Mouse (Mus musculus): ENCODE measurements around the gene Fam234b.

Gene Fam234b

GRCm38 (mm10) chr6:135182925-135183324, 14.9 kb upstream of the Fam234b start:
- DNase-seq (ENCODE audit: low spot score), result no peak

- DNase-seq (ENCODE audit: low spot score), result no peak
Observed at GRCm38 (mm10) chr6:135183961-135184360, 13.8 kb upstream of the Fam234b start.

DNA sequence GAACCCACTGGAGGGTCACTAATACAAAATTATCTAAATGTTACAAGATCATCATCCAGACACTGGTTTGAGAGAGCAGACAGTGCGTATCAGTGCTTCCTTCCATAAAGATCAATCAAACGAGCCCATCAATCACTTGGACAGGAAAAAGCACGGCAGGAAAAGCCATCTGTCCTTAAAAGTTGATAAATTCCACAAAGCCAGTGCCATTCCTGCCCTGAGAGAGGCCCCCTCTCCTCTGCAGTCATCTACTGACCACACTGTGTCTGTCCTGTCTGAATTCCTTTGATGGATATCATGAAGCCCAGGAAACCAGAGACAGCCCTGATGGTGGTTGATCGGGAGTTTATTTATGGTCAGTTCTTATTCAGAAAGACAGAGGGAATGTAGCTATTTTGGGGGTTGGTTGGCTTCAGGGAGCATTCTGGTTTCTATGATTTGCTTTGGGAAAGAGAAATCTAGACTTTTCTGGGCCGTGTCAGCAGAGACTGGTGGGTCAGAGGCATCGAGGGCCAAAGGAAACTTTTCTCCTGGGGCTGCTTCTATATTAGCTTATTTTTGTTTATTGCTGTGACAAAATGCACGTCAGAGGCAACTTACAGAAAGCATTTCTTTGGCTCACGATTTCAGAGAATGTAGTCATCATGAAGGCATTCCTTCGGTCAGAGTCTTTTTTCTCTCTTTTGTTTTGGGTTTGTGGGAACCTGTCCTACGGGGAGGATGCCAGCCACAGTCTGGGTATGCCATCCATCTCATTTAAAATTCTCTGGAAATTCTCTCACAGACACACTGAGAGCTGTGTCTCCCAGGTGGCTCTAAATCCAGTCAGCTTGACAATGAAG, 10.5 kb upstream of the Fam234b start:
- DNase-seq (ENCODE audit: low spot score), result no peak

DNA sequence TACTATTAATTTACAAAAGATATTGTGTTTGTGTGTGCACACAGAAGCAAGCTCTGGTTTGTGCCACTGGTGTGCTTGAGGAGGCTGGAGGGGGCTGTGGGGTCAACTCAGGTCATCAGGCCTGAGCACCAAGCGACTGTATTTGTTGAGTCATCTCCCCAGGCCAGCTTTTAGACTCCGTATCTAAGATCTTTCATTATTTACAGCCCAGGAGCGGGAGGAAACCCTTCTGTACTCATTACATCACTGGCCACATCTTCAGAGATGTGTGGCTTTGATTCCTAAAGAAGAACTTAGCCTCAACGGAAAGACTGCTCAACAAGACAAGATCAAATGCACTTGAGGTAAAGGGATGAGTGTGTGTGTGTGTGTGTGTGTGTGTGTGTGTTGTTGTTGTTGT, 9.1 kb upstream of the Fam234b start:
- no peak for DNase-seq (ENCODE audit: low spot score)

- no peak for DNase-seq (ENCODE audit: low spot score)
Observed at GRCm38 (mm10) chr6:135190122-135190521, 7.7 kb upstream of the Fam234b start.

DNA sequence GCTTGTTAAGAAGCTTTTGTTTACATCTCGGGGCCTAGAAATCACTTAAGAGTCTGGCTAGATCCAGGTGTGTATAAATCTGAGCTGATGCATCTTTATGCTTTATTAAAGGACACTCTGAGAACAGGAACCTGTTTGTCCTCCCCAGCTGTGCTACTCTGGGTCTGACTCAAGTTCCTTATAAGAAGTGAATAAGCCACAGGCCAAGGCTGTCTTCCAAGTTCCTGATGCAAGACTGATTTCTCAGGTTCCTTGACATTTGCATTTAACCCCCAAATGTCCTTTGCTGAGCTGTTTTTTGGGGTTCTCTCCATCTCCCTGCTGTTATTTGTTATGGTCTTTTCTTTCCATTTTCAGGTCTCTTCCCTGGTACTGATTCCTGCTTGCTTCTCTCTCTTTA, 5.9 kb upstream of the Fam234b start:
- no peak for DNase-seq (ENCODE audit: low spot score)

DNA sequence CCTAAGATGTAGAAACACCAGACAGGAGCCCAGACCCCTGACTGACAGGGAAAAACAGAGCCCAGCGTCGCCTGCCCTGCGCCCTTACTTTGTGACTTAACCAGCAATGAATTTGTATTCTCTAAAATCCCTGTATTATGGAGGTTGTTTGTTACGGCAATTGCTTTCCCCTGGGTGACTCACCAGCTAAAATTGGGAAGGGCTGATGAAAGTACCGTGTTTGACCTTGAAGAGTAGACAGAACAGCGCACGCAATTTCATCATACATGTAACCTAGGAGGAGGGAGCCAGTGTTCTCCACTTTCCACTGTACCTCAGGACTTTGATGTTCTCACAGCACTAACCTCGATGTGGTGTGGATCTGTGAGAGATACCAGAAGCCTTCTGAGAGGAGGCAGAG, 4.8 kb upstream of the Fam234b start:
- DNase-seq (ENCODE audit: low spot score), result no peak

- no peak for DNase-seq (ENCODE audit: low spot score)
Observed at GRCm38 (mm10) chr6:135193733-135194132, 4.0 kb upstream of the Fam234b start.

GRCm38 (mm10) chr6:135194907-135195306, 2.9 kb upstream of the Fam234b start:
- no peak for DNase-seq (ENCODE audit: low spot score)

- DNase-seq (ENCODE audit: low spot score), result no peak
Observed at GRCm38 (mm10) chr6:135196707-135197106, 1.1 kb upstream of the Fam234b start.

DNA sequence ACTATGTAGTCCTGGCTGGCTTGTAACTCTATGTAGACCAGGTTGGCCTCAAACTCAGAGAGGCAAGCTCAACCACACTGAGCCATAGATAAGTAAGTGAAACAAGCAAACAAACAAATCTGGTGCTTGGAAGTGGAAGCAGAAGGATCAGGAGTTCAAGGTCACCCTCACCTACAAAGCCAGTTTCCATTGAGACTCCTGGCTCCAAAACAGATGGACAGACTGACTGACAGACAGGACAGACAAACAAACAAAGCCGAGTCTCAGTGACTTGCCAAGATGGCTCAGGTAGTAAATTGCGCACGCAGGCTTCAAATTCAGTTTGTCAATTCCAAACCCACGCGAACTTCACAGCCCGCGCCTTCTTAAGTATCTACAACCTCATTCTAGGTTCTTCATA, 331 bp upstream of the Fam234b start:
- no peak for DNase-seq (ENCODE audit: low spot score)

DNA sequence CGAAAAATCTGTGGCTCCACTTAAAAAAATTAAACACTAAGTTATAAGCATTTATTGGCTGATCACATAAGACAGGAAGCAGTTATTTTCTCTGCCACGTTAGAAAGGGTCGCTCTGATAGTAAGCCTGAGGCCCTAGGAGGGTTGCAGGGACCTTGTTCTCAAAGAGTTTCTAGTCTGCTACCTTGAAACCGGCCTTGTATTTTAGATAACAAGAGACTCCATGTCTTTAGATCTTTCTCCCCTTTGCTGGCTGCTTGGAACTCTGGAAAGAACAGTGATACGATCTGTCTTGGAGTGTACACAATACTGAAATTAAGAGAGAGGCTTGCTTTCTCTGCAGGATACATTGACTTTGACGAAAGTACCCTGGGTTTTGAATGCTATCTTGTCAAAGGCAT, 949 bp downstream of the Fam234b start:
- DNase-seq (ENCODE audit: low spot score), result no peak

DNA sequence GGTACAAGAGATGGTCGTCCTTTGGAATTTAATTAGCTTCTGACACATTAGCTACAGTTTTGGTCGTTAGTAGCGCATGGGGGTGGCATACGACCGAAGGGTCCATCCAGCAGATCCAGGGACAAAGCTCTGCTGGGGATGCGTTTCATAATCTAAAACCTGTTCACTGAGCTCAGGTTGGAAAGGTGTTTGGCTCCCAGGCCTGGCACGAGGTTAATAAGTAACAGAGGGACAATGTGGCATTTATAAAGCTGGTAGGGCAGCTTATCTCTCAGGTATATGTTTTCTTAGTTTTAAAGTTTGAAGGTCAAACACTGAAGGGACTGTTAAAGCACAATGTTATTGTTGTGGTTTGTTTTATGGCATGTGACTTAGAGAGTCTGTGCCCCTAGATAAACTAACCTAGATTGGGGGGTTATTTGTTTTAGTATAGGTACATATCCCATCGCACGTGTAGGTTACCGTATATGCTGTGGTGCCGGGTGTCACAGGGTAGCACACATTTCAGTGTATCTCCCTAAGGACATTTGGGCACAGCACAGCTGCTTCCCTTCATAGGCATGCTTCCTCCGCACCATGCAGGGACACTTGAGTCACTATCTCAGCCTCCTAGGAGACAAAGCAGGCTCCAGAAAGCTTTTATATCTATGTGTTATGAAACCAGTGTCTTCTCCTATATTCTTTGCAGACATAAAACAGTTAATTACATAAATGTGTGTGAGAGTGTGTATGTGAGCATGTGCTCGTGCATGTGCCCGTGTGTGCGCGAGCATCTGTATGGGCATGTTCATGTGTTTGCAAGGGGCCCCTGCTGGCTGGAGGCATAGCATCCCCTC, 2.6 kb downstream of the Fam234b start:
- DNase-seq (ENCODE audit: low spot score), result peak; percentile 52

- no peak for DNase-seq (ENCODE audit: low spot score)
Observed at GRCm38 (mm10) chr6:135202668-135203067, 4.9 kb downstream of the Fam234b start.

DNA sequence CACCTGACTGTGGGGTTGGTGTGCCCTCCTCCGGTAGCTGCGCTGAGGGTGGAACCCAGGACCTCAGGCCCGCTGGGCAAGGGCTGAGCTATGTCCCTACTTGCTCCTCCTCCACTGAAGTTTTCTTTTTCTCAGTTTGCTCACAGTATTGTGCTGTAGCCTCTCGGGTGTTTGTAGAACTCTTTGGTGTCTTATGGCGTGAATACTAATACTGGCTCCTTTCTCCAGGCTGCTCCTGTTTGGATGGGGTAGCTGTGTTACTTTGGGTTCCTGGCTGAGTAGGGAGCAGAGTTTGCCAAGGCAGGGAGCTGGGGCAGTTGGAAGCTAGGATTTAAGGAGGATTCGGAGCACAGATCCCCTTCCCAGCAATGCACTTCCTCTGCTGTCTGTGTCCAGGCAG, 6.0 kb downstream of the Fam234b start:
- no peak for DNase-seq (ENCODE audit: low spot score)

GRCm38 (mm10) chr6:135204869-135205268, 7.1 kb downstream of the Fam234b start:
- DNase-seq (ENCODE audit: low spot score), result no peak

DNA sequence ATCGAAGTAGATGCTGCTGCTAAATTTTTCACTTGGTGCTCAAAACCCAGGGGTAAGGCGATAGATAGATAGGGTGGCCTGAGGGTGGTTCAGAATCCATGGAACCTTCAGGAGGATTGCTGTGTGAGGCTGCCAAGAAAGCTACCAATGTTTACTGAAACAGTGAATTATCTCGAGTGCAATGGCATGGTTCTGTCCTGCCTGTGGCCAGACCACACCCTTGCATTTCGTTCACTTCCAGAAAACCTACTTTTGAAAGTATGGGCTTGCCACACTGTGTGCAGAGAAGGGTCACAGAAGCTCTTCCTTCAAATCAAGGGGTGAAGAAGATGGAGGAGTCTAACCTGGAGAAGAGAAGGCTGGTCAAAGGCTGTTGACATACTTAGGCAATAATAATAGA, 8.0 kb downstream of the Fam234b start:
- no peak for DNase-seq (ENCODE audit: low spot score)

- no peak for DNase-seq (ENCODE audit: low spot score)
Observed at GRCm38 (mm10) chr6:135206909-135207308, 9.1 kb downstream of the Fam234b start.

- no peak for DNase-seq (ENCODE audit: low spot score)
Observed at GRCm38 (mm10) chr6:135211169-135211568, 13.4 kb downstream of the Fam234b start.

GRCm38 (mm10) chr6:135212666-135213065, 14.9 kb downstream of the Fam234b start:
- DNase-seq (ENCODE audit: low spot score), result no peak

DNA sequence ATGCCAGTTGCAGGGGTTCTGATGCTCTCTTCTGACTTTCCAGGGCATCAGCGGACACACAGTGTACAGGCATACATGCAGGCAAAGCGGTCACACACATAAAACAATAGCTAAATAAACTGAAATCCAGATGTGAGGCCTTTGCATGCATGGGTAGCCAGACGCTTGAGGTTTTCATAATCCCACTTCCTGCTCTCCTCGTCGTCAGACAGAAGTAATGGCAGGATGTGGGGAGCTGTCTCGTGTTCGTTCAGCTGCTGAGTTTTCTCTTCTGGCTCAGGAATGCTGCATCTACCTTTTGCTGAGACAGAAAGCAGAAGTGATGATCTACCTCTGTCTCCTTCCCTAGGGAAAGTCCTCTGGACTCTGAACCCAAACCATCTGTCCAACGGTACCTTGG, 20.6 kb downstream of the Fam234b start:
- DNase-seq (ENCODE audit: low spot score), result no peak

DNA sequence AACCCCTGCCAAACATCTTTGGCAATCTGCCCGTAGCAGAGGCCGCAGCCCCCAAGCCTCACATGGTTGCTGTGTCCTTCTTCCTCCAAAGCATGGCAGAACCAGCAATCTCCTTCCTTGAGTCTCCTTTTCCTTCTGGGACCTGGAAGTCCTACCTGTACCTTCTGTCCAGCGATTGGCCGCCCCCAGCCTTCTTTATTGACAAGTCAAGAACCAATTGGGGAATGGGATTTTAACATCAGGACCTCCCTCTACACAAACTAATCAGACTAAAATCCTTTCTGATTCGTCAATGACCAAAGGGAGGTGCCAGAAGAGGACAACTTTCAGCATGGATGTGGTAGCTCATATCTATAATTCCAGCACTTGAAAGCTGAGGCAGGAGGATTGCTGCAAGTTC, 22.1 kb downstream of the Fam234b start:
- no peak for DNase-seq (ENCODE audit: low spot score)

- DNase-seq (ENCODE audit: low spot score), result no peak
Observed at GRCm38 (mm10) chr6:135223786-135224416, 26.1 kb downstream of the Fam234b start.
